Mouse (Mus musculus) limb, embryonic 13.5 days (tissue): ENCODE results near the gene Ccdc163. TPM values are rescaled to one million over a fixed set of nuclear protein-coding genes. Genes with fewer than 3 reads are reported as not detected.
"Not testable (repeated sequence)": the region's sequence is repeated elsewhere in the genome, so short reads cannot be mapped to it uniquely, and the experiment has no call there.

Source experiments
- ATAC-seq: fragments of 200-750 bp; cut with Nextera tagmentation; 2 replicates; pipeline ENCODE4 v1.8.0; 2017; ENCODE audit warnings: low read depth, moderate number of reproducible peaks, moderate TSS enrichment; ENCODE audit not compliant: low FRiP score
- H3K27ac ChIP-seq: fragments of 300-500 bp; sonication (generic); 2 replicates; pipeline ENCODE4 v1.5.1; 2015; ENCODE audit warnings: inconsistent platforms, mild to moderate bottlenecking, moderate library complexity
- H3K27me3 ChIP-seq: fragments of 300-500 bp; sonication (generic); 2 replicates; pipeline ENCODE4 v1.6.1; 2015; ENCODE audit warnings: mild to moderate bottlenecking, inconsistent platforms
- H3K36me3 ChIP-seq: fragments of 300-500 bp; sonication (generic); 2 replicates; pipeline ENCODE4 v1.6.1; 2015; ENCODE audit warnings: inconsistent platforms, mild to moderate bottlenecking, moderate library complexity
- H3K4me1 ChIP-seq: fragments of 300-500 bp; sonication (generic); 2 replicates; pipeline ENCODE4 v1.6.1; 2015; ENCODE audit warnings: inconsistent platforms
- H3K4me2 ChIP-seq: fragments of 300-500 bp; sonication (generic); replicated peaks from 2 replicates; pipeline ENCODE4 v1.6.1; 2015; ENCODE audit warnings: inconsistent platforms, mild to moderate bottlenecking, moderate library complexity
- H3K4me3 ChIP-seq: fragments of 300-500 bp; sonication (generic); 2 replicates; pipeline ENCODE4 v1.5.1; 2015; ENCODE audit warnings: moderate library complexity, mild to moderate bottlenecking, inconsistent platforms
- H3K9ac ChIP-seq: fragments of 300-500 bp; sonication (generic); 2 replicates; pipeline ENCODE4 v1.6.1; 2015; ENCODE audit warnings: mild to moderate bottlenecking, inconsistent platforms
- H3K9me3 ChIP-seq: fragments of 300-500 bp; sonication (generic); 2 replicates; pipeline ENCODE4 v1.6.1; 2016; ENCODE audit warnings: inconsistent platforms
- WGBS: fragments of 180-500 bp; shearing (Covaris S2); methylation state at CpG from one replicate; pipeline ENCODE4 v1.1.7; 2015; 5-methylcytosine and 5-hydroxymethylcytosine counted together
- polyA plus RNA-seq: library from polyadenylated mRNA; unstranded; fragments of >200 nt; fragmentation: Nextera tagmentation; extraction: Ambion mirVana; gene quantifications from 2 replicates; pipeline ENCODE4 v1.2.1, GENCODE M21; 2015

The Ccdc163 gene
- polyA plus RNA-seq: 23.8 and 27.5 TPM in 2 replicates

DNA sequence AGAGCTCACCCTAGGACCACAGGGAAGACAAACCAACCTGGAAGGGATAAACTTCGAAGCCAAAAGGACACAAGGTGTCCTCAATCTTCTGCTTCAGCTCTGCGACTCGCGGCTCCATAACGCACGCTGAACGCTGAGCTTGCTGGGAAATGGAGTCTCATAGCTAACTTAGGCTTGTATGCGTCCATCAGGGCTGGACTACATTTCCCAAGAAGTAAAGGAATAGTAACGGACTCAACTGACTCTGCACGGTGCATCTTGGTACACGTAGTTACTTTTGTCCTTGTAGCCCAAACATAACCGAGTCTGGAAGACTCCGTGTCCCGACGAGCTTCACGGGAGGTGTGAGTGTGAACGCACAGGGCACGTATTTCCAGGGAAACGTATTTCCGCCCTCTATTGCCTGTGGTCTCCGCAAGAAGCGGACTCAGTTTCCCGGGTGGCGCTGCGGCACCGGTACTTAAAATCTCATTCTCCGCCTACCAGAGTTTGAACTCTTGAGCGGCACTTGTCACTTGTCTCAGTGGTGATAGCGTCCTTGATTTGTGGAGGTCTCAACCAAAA, at the start of gene Ccdc163, which contains the start of gene Mmachc:
TSS of gene Ccdc163 (plus strand) at position 309 of the 564 bp plus-strand sequence.
TSS of gene Mmachc (minus strand) at position 206 of the 564 bp plus-strand sequence.
- H3K4me2 ChIP-seq: peak within 1 kb of the TSS; percentile 89
- no peak within 1 kb of the TSS for H3K27ac ChIP-seq
- no peaks in the 10 kb centered on the region for H3K27me3 ChIP-seq
- peak; percentile 100 for ATAC-seq
- no peaks in the 10 kb centered on the region for H3K9me3 ChIP-seq
- H3K4me1 ChIP-seq: peaks cover 13% of the 10 kb centered on the region
- under 1% methylated on average over 29 of the region's 29 CpGs for WGBS
- peak within 1 kb of the TSS; percentile 69 for H3K9ac ChIP-seq
- peaks cover 10% of the 10 kb centered on the region for H3K36me3 ChIP-seq
- H3K4me3 ChIP-seq: peak within 1 kb of the TSS; percentile 63

DNA sequence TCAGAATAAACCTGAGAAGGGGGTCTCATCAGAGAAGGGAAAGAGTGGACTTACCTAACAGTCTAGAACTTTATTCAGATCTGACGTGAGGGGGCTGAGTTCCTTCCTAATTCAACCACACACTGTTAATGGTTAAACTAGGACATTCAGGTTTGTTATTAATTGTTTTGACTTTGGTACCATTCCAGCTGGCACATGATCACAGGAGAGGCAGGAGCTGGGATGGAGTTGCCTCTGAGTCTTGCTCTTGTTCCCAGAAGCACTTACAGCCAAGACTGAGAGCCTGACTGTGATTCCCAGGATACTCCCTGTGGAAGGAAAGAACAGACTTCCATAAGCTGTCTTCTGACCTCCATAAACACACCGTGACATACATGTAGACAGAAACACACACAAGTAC, 48.8 kb upstream of the Ccdc163 start:
- H3K4me3 ChIP-seq: no peak overlapping the region
- ATAC-seq: no peak
- H3K4me1 ChIP-seq: no peaks in the 10 kb centered on the region
- no peak overlapping the region for H3K9ac ChIP-seq
- no peaks in the 10 kb centered on the region for H3K27me3 ChIP-seq
- no peak overlapping the region for H3K4me2 ChIP-seq
- no peaks in the 10 kb centered on the region for H3K9me3 ChIP-seq
- 83% methylated on average over 2 of the region's 2 CpGs for WGBS
- no peaks in the 10 kb centered on the region for H3K36me3 ChIP-seq
- no peak overlapping the region for H3K27ac ChIP-seq

DNA sequence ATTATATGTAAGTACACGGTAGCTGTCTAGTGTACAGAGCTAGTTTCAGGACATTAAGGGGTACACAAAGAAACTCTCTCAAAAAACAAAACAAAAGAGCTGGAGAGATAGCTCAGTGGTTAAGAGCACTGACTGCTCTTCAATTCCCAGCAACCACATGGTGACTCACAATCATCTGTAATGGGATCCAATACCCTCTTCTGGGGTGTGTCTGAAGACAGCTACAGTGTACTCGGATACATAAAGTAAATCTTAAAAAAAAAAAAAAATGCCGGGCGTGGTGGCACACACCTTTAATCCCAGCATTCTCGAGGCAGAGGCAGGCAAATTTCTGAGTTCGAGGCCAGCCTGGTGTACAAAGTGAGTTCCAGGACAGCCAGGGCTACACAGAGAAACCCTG, 48.4 kb upstream of the Ccdc163 start:
- H3K27ac ChIP-seq, H3K4me2 ChIP-seq, H3K4me1 ChIP-seq, H3K9ac ChIP-seq, H3K4me3 ChIP-seq, H3K27me3 ChIP-seq, ATAC-seq, H3K36me3 ChIP-seq, H3K9me3 ChIP-seq: not testable (repeated sequence)
- 87% methylated on average over 6 of the region's 6 CpGs for WGBS

DNA sequence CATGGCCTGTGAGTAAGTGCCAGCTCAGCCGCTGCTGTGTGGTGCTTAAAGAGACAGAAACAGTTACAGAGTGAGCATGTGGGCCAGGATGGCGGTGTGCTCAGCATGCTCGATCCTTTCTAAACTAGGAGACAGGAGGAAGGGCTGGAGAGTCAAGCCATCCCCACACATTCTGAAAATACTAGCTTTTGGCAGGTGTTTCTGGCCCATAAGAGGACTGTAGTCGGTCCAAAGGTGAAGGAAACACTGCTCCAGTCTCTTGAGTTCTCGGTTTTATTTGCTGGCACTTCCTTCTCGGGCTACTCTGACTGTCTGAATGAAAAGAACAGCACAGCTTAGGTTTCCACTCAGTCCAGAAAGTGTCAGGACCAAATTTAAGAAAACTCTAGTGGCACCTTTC, 47.5 kb upstream of the Ccdc163 start:
- no peaks in the 10 kb centered on the region for H3K27me3 ChIP-seq

DNA sequence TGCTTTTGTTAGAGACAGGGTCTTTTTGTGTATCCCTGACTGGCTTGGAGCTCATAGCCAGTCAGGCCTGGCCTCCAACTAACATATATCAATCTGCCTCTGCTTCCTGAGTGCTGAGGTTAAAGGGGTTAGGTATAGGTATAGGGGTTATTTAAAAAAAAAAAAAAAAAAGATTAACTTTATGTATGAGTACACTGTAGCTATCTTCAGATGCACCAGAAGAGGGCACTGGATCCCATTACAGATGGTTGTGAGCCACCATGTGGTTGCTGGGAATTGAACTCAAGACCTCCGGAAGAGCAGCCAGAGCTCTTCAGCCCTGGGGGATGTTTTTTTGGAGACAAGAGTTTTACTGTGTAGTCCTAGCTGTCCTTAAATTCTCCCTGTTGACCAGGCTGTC, 46.3 kb upstream of the Ccdc163 start:
- no peaks in the 10 kb centered on the region for H3K4me1 ChIP-seq
- no peak overlapping the region for H3K4me3 ChIP-seq
- no peak overlapping the region for H3K9ac ChIP-seq
- H3K36me3 ChIP-seq: no peaks in the 10 kb centered on the region
- ATAC-seq: no peak
- no peak overlapping the region for H3K27ac ChIP-seq
- H3K27me3 ChIP-seq: no peaks in the 10 kb centered on the region
- WGBS: 88% methylated on average over 1 of the region's 1 CpGs
- no peak overlapping the region for H3K4me2 ChIP-seq
- no peaks in the 10 kb centered on the region for H3K9me3 ChIP-seq

More for the DNA sequence above, 47.5 kb upstream of the Ccdc163 start:
- H3K9ac ChIP-seq: no peak overlapping the region
- H3K9me3 ChIP-seq: no peaks in the 10 kb centered on the region
- no peak for ATAC-seq
- no peaks in the 10 kb centered on the region for H3K36me3 ChIP-seq
- H3K4me2 ChIP-seq: no peak overlapping the region
- no peaks in the 10 kb centered on the region for H3K4me1 ChIP-seq
- H3K4me3 ChIP-seq: no peak overlapping the region
- H3K27ac ChIP-seq: no peak overlapping the region
- WGBS: 71% methylated on average over 6 of the region's 6 CpGs

DNA sequence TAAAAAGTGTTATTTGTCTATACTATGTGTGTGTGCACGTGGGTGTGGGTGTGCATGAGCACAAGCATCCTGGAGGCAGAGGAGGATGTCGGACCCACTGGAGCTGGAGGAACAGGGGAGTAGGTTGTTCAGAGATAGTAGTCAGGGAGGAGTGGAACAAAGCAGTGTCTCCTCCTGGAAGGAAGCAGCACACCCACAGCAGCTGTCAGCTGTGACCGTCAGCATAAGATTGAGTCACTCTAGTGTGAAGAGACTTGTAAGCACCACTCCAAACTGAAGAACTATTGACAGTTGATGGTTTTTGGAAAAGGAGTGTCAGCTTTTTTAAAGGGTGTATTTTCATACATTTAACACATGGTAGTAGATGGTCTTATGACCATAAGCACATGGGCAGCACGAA, 41.7 kb upstream of the Ccdc163 start:
- no peaks in the 10 kb centered on the region for H3K27me3 ChIP-seq
- H3K27ac ChIP-seq: no peak overlapping the region
- H3K4me2 ChIP-seq: no peak overlapping the region
- WGBS: 66% methylated on average over 4 of the region's 4 CpGs
- H3K9me3 ChIP-seq: no peaks in the 10 kb centered on the region
- H3K4me1 ChIP-seq: no peaks in the 10 kb centered on the region
- H3K36me3 ChIP-seq: no peaks in the 10 kb centered on the region
- no peak overlapping the region for H3K9ac ChIP-seq
- no peak for ATAC-seq
- H3K4me3 ChIP-seq: no peak overlapping the region

DNA sequence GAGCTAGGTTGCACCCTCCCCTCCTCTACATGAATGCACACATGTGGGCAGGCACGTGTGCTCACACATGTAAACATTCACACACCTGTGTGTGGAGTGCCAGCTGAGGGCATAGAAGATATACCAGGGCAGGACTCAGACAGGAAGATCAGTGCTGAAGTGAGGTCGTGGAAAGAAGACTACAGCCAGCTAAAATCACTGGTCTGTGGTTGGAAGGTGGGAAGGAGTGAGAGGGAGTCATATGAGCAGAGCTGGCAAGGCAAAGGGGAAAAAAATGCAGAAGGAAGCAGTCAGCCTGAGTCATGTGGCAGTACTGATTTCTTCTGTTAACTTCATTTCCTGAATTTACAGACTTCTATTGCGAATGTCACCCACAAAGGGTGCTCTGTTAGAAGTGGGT, 40.2 kb upstream of the Ccdc163 start:
- ATAC-seq: no peak
- 61% methylated on average over 3 of the region's 3 CpGs for WGBS
- Histone ChIP-seq H3K9ac (no peak overlapping the region), H3K9me3 (no peaks in the 10 kb centered on the region), H3K27me3 (no peaks in the 10 kb centered on the region), H3K36me3 (no peaks in the 10 kb centered on the region), H3K4me1 (no peaks in the 10 kb centered on the region), H3K4me2 (no peak overlapping the region), H3K27ac (no peak overlapping the region), H3K4me3 (no peak overlapping the region)

DNA sequence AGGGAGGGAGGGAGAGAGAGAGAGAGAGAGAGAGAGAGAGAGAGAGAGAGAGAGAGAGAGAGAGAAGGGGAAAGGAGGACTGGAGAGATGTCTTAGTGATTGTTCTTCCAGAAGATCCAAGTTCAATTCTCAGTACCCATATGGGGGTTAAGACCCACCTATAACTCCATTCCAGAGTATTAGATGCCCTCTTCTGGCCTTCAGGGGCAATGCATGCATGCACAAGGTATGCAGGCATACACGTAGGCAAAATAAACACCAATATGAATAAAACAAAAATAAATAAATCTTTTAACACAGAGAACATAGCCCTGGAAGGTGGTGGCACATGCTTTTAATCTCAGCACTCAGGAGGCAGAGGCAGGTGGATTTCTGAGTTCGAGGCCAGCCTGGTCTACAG, 39.0 kb upstream of the Ccdc163 start:
- Histone ChIP-seq H3K36me3 (no peaks in the 10 kb centered on the region), H3K9ac (no peak overlapping the region), H3K4me1 (no peaks in the 10 kb centered on the region), H3K27me3 (no peaks in the 10 kb centered on the region), H3K4me3 (no peak overlapping the region), H3K27ac (no peak overlapping the region), H3K4me2 (no peak overlapping the region), H3K9me3 (no peaks in the 10 kb centered on the region)
- no peak for ATAC-seq
- WGBS: 62% methylated on average over 2 of the region's 2 CpGs

DNA sequence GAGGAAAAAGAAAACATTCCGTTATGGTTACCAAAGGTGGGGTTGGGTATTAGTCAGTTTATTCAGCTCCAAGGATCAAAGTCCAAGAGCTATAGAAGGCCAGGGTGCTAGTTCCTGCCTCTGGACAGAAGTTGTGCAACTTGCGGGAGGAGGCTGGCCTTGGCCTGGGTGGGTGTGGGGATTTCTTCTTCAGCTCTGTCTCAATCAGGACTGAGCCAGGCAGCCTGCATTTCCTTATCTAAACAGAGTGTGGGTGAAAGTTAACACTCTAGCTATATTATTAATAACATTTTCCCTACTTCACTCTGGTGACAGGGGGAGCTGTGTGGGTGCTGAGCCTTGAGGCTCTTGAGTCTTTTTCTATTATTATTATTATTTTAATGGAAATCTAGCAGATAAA, 35.5 kb upstream of the Ccdc163 start:
- 78% methylated on average over 2 of the region's 2 CpGs for WGBS
- H3K27me3 ChIP-seq: no peaks in the 10 kb centered on the region
- H3K4me1 ChIP-seq: no peaks in the 10 kb centered on the region
- H3K9me3 ChIP-seq: no peaks in the 10 kb centered on the region
- no peak overlapping the region for H3K4me3 ChIP-seq
- no peak for ATAC-seq
- no peak overlapping the region for H3K9ac ChIP-seq
- no peaks in the 10 kb centered on the region for H3K36me3 ChIP-seq
- H3K4me2 ChIP-seq: no peak overlapping the region
- H3K27ac ChIP-seq: no peak overlapping the region

DNA sequence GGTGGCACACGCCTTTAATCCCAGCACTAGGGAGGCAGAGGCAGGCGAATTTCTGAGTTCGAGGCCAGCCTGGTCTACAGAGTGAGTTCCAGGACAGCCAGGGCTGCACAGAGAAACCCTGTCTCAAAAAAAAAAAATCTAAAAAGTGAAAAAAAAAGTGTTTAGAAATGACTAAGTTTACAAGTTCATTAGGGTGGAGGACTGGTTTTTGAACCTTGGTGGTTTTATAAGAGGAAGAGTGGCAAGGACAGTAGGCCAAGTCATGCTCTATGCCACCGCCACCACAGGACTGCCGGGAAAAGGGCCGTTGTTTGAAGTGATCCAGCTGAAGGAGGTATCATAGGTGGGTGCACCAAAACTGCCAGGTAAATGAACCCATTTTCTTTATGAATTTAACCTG, 33.5 kb upstream of the Ccdc163 start:
- H3K9me3 ChIP-seq, H3K4me2 ChIP-seq, H3K36me3 ChIP-seq, H3K4me1 ChIP-seq, H3K27ac ChIP-seq, H3K27me3 ChIP-seq, ATAC-seq, H3K4me3 ChIP-seq, H3K9ac ChIP-seq: not testable (repeated sequence)
- WGBS: 88% methylated on average over 6 of the region's 6 CpGs

DNA sequence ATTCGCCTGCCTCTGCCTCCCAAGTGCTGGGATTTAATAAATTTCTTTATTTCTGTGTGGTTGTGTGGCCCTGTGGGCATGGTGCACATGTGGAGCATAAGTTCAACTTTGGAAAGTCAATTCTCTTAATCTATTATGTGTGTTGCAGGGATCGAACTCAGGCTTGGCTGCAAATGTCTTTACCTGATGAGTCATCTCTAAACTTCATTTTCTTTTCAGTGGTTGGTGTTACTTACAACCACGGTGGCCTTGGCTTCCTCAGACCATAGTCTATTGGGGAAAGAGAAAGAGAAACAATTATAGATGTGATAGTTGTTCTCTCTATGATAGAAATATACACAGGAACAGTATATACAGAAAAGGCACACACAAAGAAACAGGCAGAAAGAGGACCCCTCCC, 32.3 kb upstream of the Ccdc163 start:
- H3K4me2 ChIP-seq: no peak overlapping the region
- no peaks in the 10 kb centered on the region for H3K27me3 ChIP-seq
- H3K9ac ChIP-seq: no peak overlapping the region
- H3K36me3 ChIP-seq: no peaks in the 10 kb centered on the region
- WGBS: 84% methylated on average over 3 of the region's 3 CpGs
- no peaks in the 10 kb centered on the region for H3K9me3 ChIP-seq
- H3K4me1 ChIP-seq: no peaks in the 10 kb centered on the region
- ATAC-seq: no peak
- H3K4me3 ChIP-seq: no peak overlapping the region
- H3K27ac ChIP-seq: no peak overlapping the region

DNA sequence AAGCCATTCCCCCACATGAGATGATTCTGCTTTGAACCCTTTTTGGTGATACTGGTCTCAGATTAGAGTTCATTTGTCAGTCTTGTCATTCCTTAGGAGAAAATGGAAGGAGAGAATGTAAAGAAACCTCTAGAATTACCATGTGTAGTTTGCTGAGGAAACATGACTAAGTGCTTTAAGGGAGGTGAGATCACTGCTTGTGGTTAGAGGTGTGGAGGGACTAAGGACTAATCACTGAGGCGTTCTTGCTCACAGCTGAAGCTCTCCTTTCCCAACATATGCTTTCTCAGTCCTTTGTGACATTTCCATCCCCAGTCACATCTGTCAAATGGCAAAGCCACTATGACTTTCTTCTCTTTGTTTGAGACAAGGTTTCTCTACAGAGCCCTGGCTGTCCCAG, 30.5 kb upstream of the Ccdc163 start:
- Histone ChIP-seq H3K9ac (no peak overlapping the region), H3K4me1 (no peaks in the 10 kb centered on the region), H3K36me3 (no peaks in the 10 kb centered on the region), H3K4me3 (no peak overlapping the region), H3K27me3 (no peaks in the 10 kb centered on the region), H3K9me3 (no peaks in the 10 kb centered on the region), H3K27ac (no peak overlapping the region), H3K4me2 (no peak overlapping the region)
- WGBS: 76% methylated on average over 1 of the region's 1 CpGs
- ATAC-seq: no peak

DNA sequence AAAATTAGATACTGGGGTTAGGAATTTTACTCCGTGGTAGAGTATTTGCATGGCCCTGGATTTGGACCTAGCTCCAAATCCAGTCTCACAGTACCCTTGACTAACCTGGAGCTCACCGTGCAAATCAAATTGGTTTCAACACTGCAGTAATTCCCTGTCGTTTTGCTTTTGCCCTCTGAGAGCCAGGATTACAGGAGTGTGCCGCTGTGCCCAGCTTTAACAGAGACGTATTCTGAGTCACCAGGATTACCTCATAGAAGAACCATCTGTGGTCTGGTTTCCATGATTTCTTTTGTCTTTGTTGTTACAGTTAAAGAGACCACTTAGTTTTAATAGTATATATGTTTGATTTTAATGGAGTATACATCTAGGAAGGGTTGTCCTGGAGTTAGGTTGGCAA, 29.2 kb upstream of the Ccdc163 start:
- no peaks in the 10 kb centered on the region for H3K36me3 ChIP-seq
- no peak overlapping the region for H3K9ac ChIP-seq
- no peak for ATAC-seq
- H3K4me1 ChIP-seq: no peaks in the 10 kb centered on the region
- WGBS: 63% methylated on average over 5 of the region's 5 CpGs
- H3K27me3 ChIP-seq: no peaks in the 10 kb centered on the region
- H3K4me2 ChIP-seq: no peak overlapping the region
- no peaks in the 10 kb centered on the region for H3K9me3 ChIP-seq
- no peak overlapping the region for H3K27ac ChIP-seq
- no peak overlapping the region for H3K4me3 ChIP-seq
